Mouse (Mus musculus) liver, embryonic 16.5 days (tissue): Measurements from ENCODE around the gene Sco2. TPM values are rescaled to one million over a fixed set of nuclear protein-coding genes. Genes with fewer than 3 reads are reported as not detected.
A peak's percentile ranks its signal among the peaks of the same experiment; 100 is the strongest.

ENCODE experiments used
- ATAC-seq: fragments of 200-750 bp; cut with Nextera tagmentation; 2 replicates; pipeline ENCODE4 v1.8.0; 2017; ENCODE audit warnings: low read depth, mild to moderate bottlenecking, moderate number of reproducible peaks, moderate library complexity
- H3K27ac ChIP-seq: fragments of 300-500 bp; sonication (generic); 2 replicates; pipeline ENCODE4 v1.5.1; 2014; ENCODE audit warnings: mild to moderate bottlenecking, low read length
- H3K27me3 ChIP-seq: fragments of 300-500 bp; sonication (generic); 2 replicates; pipeline ENCODE4 v1.6.1; 2014; ENCODE audit warnings: low read depth, low read length, mixed read lengths; ENCODE audit not compliant: control insufficient read depth, insufficient read depth
- H3K36me3 ChIP-seq: fragments of 300-500 bp; sonication (generic); 2 replicates; pipeline ENCODE4 v1.6.1; 2014; ENCODE audit warnings: mild to moderate bottlenecking; ENCODE audit not compliant: control insufficient read depth, insufficient read depth
- H3K4me1 ChIP-seq: fragments of 300-500 bp; sonication (generic); 2 replicates; pipeline ENCODE4 v1.6.1; 2014; ENCODE audit warnings: low read depth, low read length, mixed read lengths; ENCODE audit not compliant: control insufficient read depth
- H3K4me2 ChIP-seq: fragments of 300-500 bp; sonication (generic); 2 replicates; pipeline ENCODE4 v1.6.1; 2014; ENCODE audit warnings: low read depth, low read length, mixed read lengths
- H3K4me3 ChIP-seq: fragments of 300-500 bp; sonication (generic); 2 replicates; pipeline ENCODE4 v1.5.1; 2014; ENCODE audit warnings: low read depth, mild to moderate bottlenecking, low read length
- H3K9ac ChIP-seq: fragments of 300-500 bp; sonication (generic); 2 replicates; pipeline ENCODE4 v1.6.1; 2014; ENCODE audit warnings: low read depth, low read length
- H3K9me3 ChIP-seq: fragments of 300-500 bp; sonication (generic); replicated peaks from 2 replicates; pipeline ENCODE4 v1.6.1; 2016; ENCODE audit warnings: low read length; ENCODE audit not compliant: control insufficient read depth
- WGBS: fragments of 180-500 bp; shearing (Covaris S2); extraction: QIAGEN DNeasy Blood & Tissue Kit; methylation state at CpG from one replicate; pipeline ENCODE4 v1.1.7; 2014; ENCODE audit not compliant: insufficient replicate concordance; 5-methylcytosine and 5-hydroxymethylcytosine counted together
- polyA plus RNA-seq: library from polyadenylated mRNA; unstranded; fragments of >200 nt; fragmentation: Nextera tagmentation; extraction: Ambion mirVana; gene quantifications from 2 replicates; pipeline ENCODE4 v1.2.1, GENCODE M21; 2015

The Sco2 gene
- polyA plus RNA-seq, 1 experiment from 2014 or later = 3.1 TPM

GRCm38 (mm10) chr15:89341678-89342077, 32.0 kb downstream of the Sco2 start:
- Histone ChIP-seq H3K4me2 (no peak overlapping the region), H3K27me3 (no peaks in the 10 kb centered on the region), H3K9ac (no peak overlapping the region), H3K4me1 (no peaks in the 10 kb centered on the region), H3K36me3 (no peaks in the 10 kb centered on the region), H3K27ac (no peak overlapping the region), H3K4me3 (no peak overlapping the region), H3K9me3 (no peaks in the 10 kb centered on the region)
- no peak for ATAC-seq
- WGBS = 25% methylated on average over 1 of the region's 1 CpGs

- no peaks in the 10 kb centered on the region for H3K27me3 ChIP-seq
- no peaks in the 10 kb centered on the region for H3K4me1 ChIP-seq
- H3K9ac ChIP-seq = no peak overlapping the region
- H3K9me3 ChIP-seq = no peaks in the 10 kb centered on the region
- no peaks in the 10 kb centered on the region for H3K36me3 ChIP-seq
- ATAC-seq = no peak
- WGBS = 38% methylated on average over 3 of the region's 3 CpGs
- no peak overlapping the region for H3K4me3 ChIP-seq
- H3K27ac ChIP-seq = no peak overlapping the region
- no peak overlapping the region for H3K4me2 ChIP-seq
Measured at GRCm38 (mm10) chr15:89340136-89340535, 33.5 kb downstream of the Sco2 start.

GRCm38 (mm10) chr15:89339696-89340095, 34.0 kb downstream of the Sco2 start:
- no peaks in the 10 kb centered on the region for H3K4me1 ChIP-seq
- H3K4me3 ChIP-seq = no peak overlapping the region
- H3K36me3 ChIP-seq = no peaks in the 10 kb centered on the region
- H3K4me2 ChIP-seq = no peak overlapping the region
- no peak overlapping the region for H3K9ac ChIP-seq
- WGBS = 34% methylated on average over 2 of the region's 2 CpGs
- ATAC-seq = no peak
- no peaks in the 10 kb centered on the region for H3K27me3 ChIP-seq
- no peaks in the 10 kb centered on the region for H3K9me3 ChIP-seq
- no peak overlapping the region for H3K27ac ChIP-seq

GRCm38 (mm10) chr15:89336422-89336821, 37.2 kb downstream of the Sco2 start:
- Histone ChIP-seq H3K9ac (no peak overlapping the region), H3K27me3 (no peaks in the 10 kb centered on the region), H3K36me3 (no peaks in the 10 kb centered on the region), H3K4me2 (no peak overlapping the region), H3K4me1 (no peaks in the 10 kb centered on the region), H3K9me3 (no peaks in the 10 kb centered on the region), H3K4me3 (no peak overlapping the region), H3K27ac (no peak overlapping the region)
- ATAC-seq = no peak
- WGBS = 81% methylated on average over 14 of the region's 14 CpGs

GRCm38 (mm10) chr15:89334774-89335537, 38.7 kb downstream of the Sco2 start:
- Histone ChIP-seq H3K9me3 (no peaks in the 10 kb centered on the region), H3K27me3 (no peaks in the 10 kb centered on the region), H3K36me3 (no peaks in the 10 kb centered on the region), H3K9ac (no peak overlapping the region), H3K4me1 (no peaks in the 10 kb centered on the region), H3K4me2 (no peak overlapping the region), H3K4me3 (no peak overlapping the region), H3K27ac (no peak overlapping the region)
- ATAC-seq = no peak; the same call in 1 of the 2 replicates
- WGBS = 68% methylated on average over 17 of the region's 17 CpGs

GRCm38 (mm10) chr15:89334271-89334670, 39.4 kb downstream of the Sco2 start, which contains the start of gene Miox:
Miox (plus strand) TSS chr15:89334398.
- Histone ChIP-seq H3K4me3 (no peak within 1 kb of the TSS), H3K36me3 (no peaks in the 10 kb centered on the region), H3K4me2 (no peak within 1 kb of the TSS), H3K27me3 (no peaks in the 10 kb centered on the region), H3K9ac (no peak within 1 kb of the TSS), H3K27ac (no peak within 1 kb of the TSS), H3K9me3 (no peaks in the 10 kb centered on the region), H3K4me1 (no peaks in the 10 kb centered on the region)
- no peak for ATAC-seq
- WGBS = 64% methylated on average over 7 of the region's 7 CpGs

- Histone ChIP-seq H3K4me3 (no peak overlapping the region), H3K4me2 (no peak overlapping the region), H3K27me3 (peaks cover 17% of the 10 kb centered on the region), H3K4me1 (peaks cover 7% of the 10 kb centered on the region), H3K27ac (no peak overlapping the region), H3K9ac (no peak overlapping the region), H3K36me3 (no peaks in the 10 kb centered on the region), H3K9me3 (no peaks in the 10 kb centered on the region)
- no peak for ATAC-seq
- 75% methylated on average over 5 of the region's 5 CpGs for WGBS
Measured at GRCm38 (mm10) chr15:89326441-89326840, 47.2 kb downstream of the Sco2 start.

- no peak overlapping the region for H3K9ac ChIP-seq
- no peak for ATAC-seq
- H3K27me3 ChIP-seq = peaks cover 17% of the 10 kb centered on the region
- H3K9me3 ChIP-seq = no peaks in the 10 kb centered on the region
- WGBS = 63% methylated on average over 4 of the region's 4 CpGs
- no peaks in the 10 kb centered on the region for H3K36me3 ChIP-seq
- peaks cover 15% of the 10 kb centered on the region for H3K4me1 ChIP-seq
- peak overlapping the region; percentile 57 for H3K4me2 ChIP-seq
- H3K27ac ChIP-seq = no peak overlapping the region
- peak overlapping the region; percentile 51 for H3K4me3 ChIP-seq
Measured at GRCm38 (mm10) chr15:89323656-89324055, 50.0 kb downstream of the Sco2 start.

GRCm38 (mm10) chr15:89322670-89323522, 50.8 kb downstream of the Sco2 start, which contains the start of gene Adm2:
Adm2 (plus strand) TSS chr15:89322720.
- Histone ChIP-seq H3K27ac (no peak within 1 kb of the TSS), H3K27me3 (peaks cover 17% of the 10 kb centered on the region), H3K9me3 (no peaks in the 10 kb centered on the region), H3K4me1 (peaks cover 15% of the 10 kb centered on the region), H3K4me2 (peak within 1 kb of the TSS; percentile 57), H3K9ac (peak within 1 kb of the TSS; percentile 42), H3K36me3 (no peaks in the 10 kb centered on the region), H3K4me3 (peak within 1 kb of the TSS; percentile 51)
- ATAC-seq = peak; percentile 64
- 12% methylated on average over 26 of the region's 26 CpGs for WGBS
